Mouse (Mus musculus) heart, embryonic 12.5 days (tissue): ENCODE measurements around the gene Hdac11. TPM values are rescaled to one million over a fixed set of nuclear protein-coding genes. Genes with fewer than 3 reads are reported as not detected.

ENCODE experiments used
- ATAC-seq: fragments of 200-750 bp; cut with Nextera tagmentation; 2 replicates; pipeline ENCODE4 v1.8.0; 2017; ENCODE audit warnings: moderate TSS enrichment, moderate library complexity; ENCODE audit not compliant: insufficient number of reproducible peaks, low FRiP score
- H3K27ac ChIP-seq: fragments of 300-500 bp; sonication (generic); 2 replicates; pipeline ENCODE4 v1.5.1; 2016; ENCODE audit warnings: mild to moderate bottlenecking, moderate library complexity; ENCODE audit not compliant: poor library complexity, severe bottlenecking
- H3K27me3 ChIP-seq: fragments of 300-500 bp; sonication (generic); replicated peaks from 2 replicates; pipeline ENCODE4 v1.6.1; 2016; ENCODE audit warnings: mild to moderate bottlenecking, moderate library complexity
- H3K36me3 ChIP-seq: fragments of 300-500 bp; sonication (generic); 2 replicates; pipeline ENCODE4 v1.6.1; 2016; ENCODE audit warnings: mild to moderate bottlenecking, moderate library complexity
- H3K4me1 ChIP-seq: fragments of 300-500 bp; sonication (generic); replicated peaks from 2 replicates; pipeline ENCODE4 v1.6.1; 2016; ENCODE audit warnings: mild to moderate bottlenecking
- H3K4me2 ChIP-seq: fragments of 300-500 bp; sonication (generic); 2 replicates; pipeline ENCODE4 v1.6.1; 2016; ENCODE audit warnings: mild to moderate bottlenecking, moderate library complexity
- H3K4me3 ChIP-seq: fragments of 300-500 bp; sonication (generic); 2 replicates; pipeline ENCODE4 v1.5.1; 2016; ENCODE audit warnings: mild to moderate bottlenecking
- H3K9ac ChIP-seq: fragments of 300-500 bp; sonication (generic); 2 replicates; pipeline ENCODE4 v1.6.1; 2016; ENCODE audit warnings: mild to moderate bottlenecking, moderate library complexity
- H3K9me3 ChIP-seq: fragments of 300-500 bp; sonication (generic); replicated peaks from 2 replicates; pipeline ENCODE4 v1.6.1; 2016; ENCODE audit warnings: mild to moderate bottlenecking, moderate library complexity
- WGBS: fragments of 180-500 bp; shearing (Covaris S2); methylation state at CpG from one replicate; pipeline ENCODE4 v1.1.7; 2016; 5-methylcytosine and 5-hydroxymethylcytosine counted together
- polyA plus RNA-seq: library from polyadenylated mRNA; unstranded; fragments of >200 nt; fragmentation: Nextera tagmentation; extraction: Ambion mirVana; gene quantifications from 2 replicates; pipeline ENCODE4 v1.2.1, GENCODE M21; 2016

The Hdac11 gene
- polyA plus RNA-seq, 1 experiment from 2014 or later: 8.8 TPM

DNA sequence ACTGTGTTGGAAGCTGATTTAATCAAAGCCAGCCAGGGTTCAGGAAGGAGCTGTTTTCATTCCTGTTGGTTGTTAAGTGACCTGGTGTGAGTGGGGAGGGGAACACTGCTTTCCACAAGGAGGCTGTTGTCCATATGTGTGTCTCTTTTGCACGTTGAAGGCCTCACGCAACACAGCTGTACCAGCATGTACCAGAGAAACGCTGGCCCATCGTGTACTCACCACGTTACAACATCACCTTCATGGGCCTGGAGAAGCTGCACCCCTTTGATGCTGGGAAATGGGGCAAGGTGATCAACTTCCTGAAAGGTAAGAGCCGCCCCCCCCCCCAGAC lies 739 bp downstream of the Hdac11 start:
- Histone ChIP-seq H3K9ac (peak overlapping the region; percentile 88), H3K4me2 (peak overlapping the region; percentile 92), H3K4me3 (peak overlapping the region; percentile 80), H3K4me1 (peaks cover 66% of the 10 kb centered on the region), H3K27ac (peak overlapping the region; percentile 59; the same call in 1 of the 2 replicates), H3K36me3 (no peaks in the 10 kb centered on the region), H3K9me3 (no peaks in the 10 kb centered on the region), H3K27me3 (peaks cover 21% of the 10 kb centered on the region; the same call in 1 of the 2 replicates)
- ATAC-seq: no peak; the same call in 1 of the 2 replicates
- 55% methylated on average over 6 of the region's 6 CpGs for WGBS

DNA sequence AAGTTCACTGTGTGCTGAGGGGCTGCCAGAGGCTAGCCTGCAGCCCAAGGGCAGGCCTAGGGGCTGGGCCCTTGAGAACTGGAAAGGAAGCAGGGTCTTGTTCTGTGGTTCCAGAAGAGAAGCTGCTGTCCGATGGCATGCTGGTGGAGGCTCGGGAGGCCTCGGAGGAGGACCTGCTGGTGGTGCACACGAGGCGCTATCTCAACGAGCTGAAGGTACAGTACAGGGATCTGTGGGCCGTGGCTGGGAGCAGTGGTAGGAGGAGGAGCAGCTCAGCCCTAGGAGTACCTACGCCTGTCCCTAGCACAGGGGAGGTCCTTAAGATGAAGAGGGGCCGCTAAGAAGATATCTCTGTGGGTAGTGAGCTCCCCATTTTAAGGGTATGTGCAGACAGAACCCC lies 2.6 kb downstream of the Hdac11 start:
- no peak overlapping the region for H3K4me3 ChIP-seq
- H3K36me3 ChIP-seq: no peaks in the 10 kb centered on the region
- peak overlapping the region; percentile 92 for H3K4me2 ChIP-seq
- peak overlapping the region; percentile 35; the same call in 1 of the 2 replicates for H3K9ac ChIP-seq
- ATAC-seq: no peak
- H3K27me3 ChIP-seq: peaks cover 14% of the 10 kb centered on the region; the same call in 1 of the 2 replicates
- no peak overlapping the region for H3K27ac ChIP-seq
- WGBS: 58% methylated on average over 9 of the region's 9 CpGs
- no peaks in the 10 kb centered on the region for H3K9me3 ChIP-seq
- H3K4me1 ChIP-seq: peaks cover 66% of the 10 kb centered on the region

- no peak overlapping the region for H3K4me3 ChIP-seq
- no peaks in the 10 kb centered on the region for H3K36me3 ChIP-seq
- H3K4me2 ChIP-seq: peak overlapping the region; percentile 22
- H3K27ac ChIP-seq: peak overlapping the region; percentile 36
- no peaks in the 10 kb centered on the region for H3K9me3 ChIP-seq
- H3K9ac ChIP-seq: no peak overlapping the region
- peaks cover 64% of the 10 kb centered on the region for H3K4me1 ChIP-seq
- H3K27me3 ChIP-seq: 0 out of 2 replicates have a peak, but pooled peaks cover 9% of the 10 kb centered on the region
- no peak for ATAC-seq
- 37% methylated on average over 3 of the region's 3 CpGs for WGBS
These were observed 3.9 kb downstream of the Hdac11 start for GRCm38 (mm10) chr6:91160399-91160798.

DNA sequence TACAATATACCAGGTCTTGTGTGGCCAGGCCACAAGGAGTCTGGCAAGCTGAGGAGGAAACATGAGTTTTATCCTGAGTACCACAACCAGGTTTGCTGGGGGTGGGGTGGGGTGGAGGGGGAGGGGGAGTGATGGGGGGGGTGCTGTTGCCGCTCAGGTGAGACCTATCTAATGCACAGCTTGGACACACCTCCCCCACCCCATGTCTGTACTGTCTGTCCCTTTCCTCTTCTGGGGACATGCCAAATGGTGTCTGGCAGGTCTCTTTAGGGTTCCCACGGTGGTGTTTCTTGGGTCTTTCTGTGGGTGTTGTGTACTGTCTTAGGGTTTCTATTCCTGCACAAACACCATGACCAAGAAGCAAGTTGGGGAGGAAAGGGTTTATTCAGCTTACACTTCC lies 4.5 kb downstream of the Hdac11 start:
- Histone ChIP-seq H3K4me1 (peaks cover 59% of the 10 kb centered on the region), H3K27ac (no peak overlapping the region)
- WGBS: 67% methylated on average over 2 of the region's 2 CpGs

GRCm38 (mm10) chr6:91161506-91162235 lies 5.2 kb downstream of the Hdac11 start:
- Histone ChIP-seq H3K4me1 (peaks cover 54% of the 10 kb centered on the region), H3K9ac (no peak overlapping the region), H3K4me2 (no peak overlapping the region), H3K36me3 (0 out of 2 replicates have a peak, but pooled peaks cover 2% of the 10 kb centered on the region), H3K4me3 (no peak overlapping the region), H3K9me3 (no peaks in the 10 kb centered on the region), H3K27ac (no peak overlapping the region), H3K27me3 (0 out of 2 replicates have a peak, but pooled peaks cover 17% of the 10 kb centered on the region)
- 78% methylated on average over 6 of the region's 6 CpGs for WGBS
- ATAC-seq: no peak

More for the DNA sequence above, 4.5 kb downstream of the Hdac11 start:
- H3K9ac ChIP-seq: no peak overlapping the region
- no peak overlapping the region for H3K4me3 ChIP-seq
- H3K36me3 ChIP-seq: no peaks in the 10 kb centered on the region
- H3K4me2 ChIP-seq: peak overlapping the region; percentile 22; the same call in 1 of the 2 replicates
- no peaks in the 10 kb centered on the region for H3K9me3 ChIP-seq
- H3K27me3 ChIP-seq: 0 out of 2 replicates have a peak, but pooled peaks cover 13% of the 10 kb centered on the region
- ATAC-seq: no peak

DNA sequence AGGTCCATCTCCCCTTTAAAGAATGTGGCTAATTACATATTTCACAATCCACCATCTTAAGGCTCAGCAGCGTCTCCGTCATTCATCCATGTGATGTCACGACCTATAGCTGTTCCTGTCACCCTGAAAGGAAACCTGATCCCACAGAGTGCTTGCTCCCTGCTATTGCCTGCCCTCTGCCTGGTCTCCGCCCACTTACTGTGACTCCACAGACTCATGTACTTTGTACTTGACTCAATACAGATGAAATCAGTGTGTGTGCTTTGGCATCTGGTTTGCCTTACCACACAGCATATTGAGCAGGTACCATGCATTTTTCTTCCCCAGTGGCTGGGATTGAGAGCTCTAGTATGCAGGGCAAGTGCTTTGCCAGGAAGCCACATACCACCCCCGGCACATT lies 5.8 kb downstream of the Hdac11 start:
- WGBS: 83% methylated on average over 5 of the region's 5 CpGs
- no peak overlapping the region for H3K4me2 ChIP-seq
- H3K4me1 ChIP-seq: peaks cover 50% of the 10 kb centered on the region
- no peaks in the 10 kb centered on the region for H3K9me3 ChIP-seq
- no peak for ATAC-seq
- 0 out of 2 replicates have a peak, but pooled peaks cover 18% of the 10 kb centered on the region for H3K27me3 ChIP-seq
- 0 out of 2 replicates have a peak, but pooled peaks cover 6% of the 10 kb centered on the region for H3K36me3 ChIP-seq
- no peak overlapping the region for H3K4me3 ChIP-seq
- H3K9ac ChIP-seq: no peak overlapping the region
- H3K27ac ChIP-seq: no peak overlapping the region

GRCm38 (mm10) chr6:91163195-91163911 lies 6.9 kb downstream of the Hdac11 start:
- ATAC-seq: peak; percentile 92
- 0 out of 2 replicates have a peak, but pooled peaks cover 23% of the 10 kb centered on the region for H3K27me3 ChIP-seq
- H3K9ac ChIP-seq: no peak overlapping the region
- 0 out of 2 replicates have a peak, but pooled peaks cover 6% of the 10 kb centered on the region for H3K36me3 ChIP-seq
- H3K4me3 ChIP-seq: no peak overlapping the region
- WGBS: 40% methylated on average over 5 of the region's 5 CpGs
- H3K27ac ChIP-seq: peak overlapping the region; percentile 41; the same call in 1 of the 2 replicates
- H3K4me1 ChIP-seq: peaks cover 41% of the 10 kb centered on the region
- H3K9me3 ChIP-seq: no peaks in the 10 kb centered on the region
- no peak overlapping the region for H3K4me2 ChIP-seq

GRCm38 (mm10) chr6:91164584-91164983 lies 8.1 kb downstream of the Hdac11 start:
- no peak overlapping the region for H3K4me3 ChIP-seq
- peaks cover 30% of the 10 kb centered on the region for H3K4me1 ChIP-seq
- H3K9me3 ChIP-seq: no peaks in the 10 kb centered on the region
- WGBS: 75% methylated on average over 2 of the region's 2 CpGs
- H3K4me2 ChIP-seq: no peak overlapping the region
- no peak for ATAC-seq
- H3K27me3 ChIP-seq: peaks cover 28% of the 10 kb centered on the region; the same call in 1 of the 2 replicates
- no peak overlapping the region for H3K9ac ChIP-seq
- peaks cover 10% of the 10 kb centered on the region; the same call in 1 of the 2 replicates for H3K36me3 ChIP-seq
- H3K27ac ChIP-seq: no peak overlapping the region

DNA sequence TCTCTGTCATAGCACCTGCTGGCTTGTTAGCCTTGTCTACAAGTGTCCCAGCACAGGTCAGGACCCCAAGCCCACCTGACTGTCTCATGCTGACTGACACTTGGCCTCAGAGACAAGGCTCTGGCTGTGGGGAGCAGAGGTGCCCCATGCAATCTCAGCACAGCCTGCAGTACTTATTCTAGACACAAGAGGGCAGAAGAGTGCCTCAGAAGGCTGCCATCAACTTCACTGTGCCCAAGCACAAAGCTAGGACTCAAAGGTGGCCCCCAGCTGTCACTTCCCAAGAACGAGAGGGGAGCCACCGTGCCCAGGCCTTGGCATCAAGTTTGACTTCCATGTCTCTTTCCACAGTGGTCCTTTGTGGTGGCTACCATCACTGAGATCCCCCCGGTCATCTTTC lies 8.7 kb downstream of the Hdac11 start:
- Histone ChIP-seq H3K4me1 (peaks cover 25% of the 10 kb centered on the region), H3K9me3 (no peaks in the 10 kb centered on the region), H3K27me3 (peaks cover 28% of the 10 kb centered on the region; the same call in 1 of the 2 replicates), H3K4me3 (no peak overlapping the region), H3K9ac (no peak overlapping the region), H3K36me3 (peaks cover 10% of the 10 kb centered on the region; the same call in 1 of the 2 replicates), H3K4me2 (no peak overlapping the region), H3K27ac (no peak overlapping the region)
- no peak for ATAC-seq
- WGBS: 38% methylated on average over 3 of the region's 3 CpGs

GRCm38 (mm10) chr6:91167828-91168227 lies 11.4 kb downstream of the Hdac11 start:
- H3K27ac ChIP-seq: no peak overlapping the region
- H3K4me1 ChIP-seq: peaks cover 10% of the 10 kb centered on the region
- 40% methylated on average over 3 of the region's 3 CpGs for WGBS
- H3K36me3 ChIP-seq: peaks cover 10% of the 10 kb centered on the region; the same call in 1 of the 2 replicates
- H3K9ac ChIP-seq: no peak overlapping the region
- no peak overlapping the region for H3K4me2 ChIP-seq
- peaks cover 19% of the 10 kb centered on the region; the same call in 1 of the 2 replicates for H3K27me3 ChIP-seq
- ATAC-seq: no peak
- no peak overlapping the region for H3K4me3 ChIP-seq
- H3K9me3 ChIP-seq: no peaks in the 10 kb centered on the region

DNA sequence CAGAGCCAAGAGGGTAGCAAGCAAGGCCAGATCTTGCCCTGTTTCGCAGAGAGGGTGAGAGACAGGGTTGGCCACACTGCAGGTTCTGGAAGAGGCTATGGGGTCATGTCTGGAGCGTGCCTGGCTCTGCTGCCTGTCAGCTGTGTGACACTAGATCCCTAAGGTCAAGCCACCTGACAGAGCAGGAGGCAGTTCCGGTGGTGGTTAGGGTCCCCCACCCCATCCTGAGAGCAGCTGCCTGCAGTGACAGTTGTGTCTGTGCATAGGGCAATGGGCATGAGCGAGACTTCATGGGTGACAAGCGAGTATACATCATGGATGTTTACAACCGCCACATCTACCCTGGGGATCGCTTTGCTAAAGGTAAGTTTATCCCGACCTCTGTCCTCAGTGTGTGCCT lies 12.7 kb downstream of the Hdac11 start:
- H3K4me3 ChIP-seq: no peak overlapping the region
- H3K36me3 ChIP-seq: peaks cover 10% of the 10 kb centered on the region; the same call in 1 of the 2 replicates
- ATAC-seq: no peak
- no peak overlapping the region for H3K9ac ChIP-seq
- H3K4me1 ChIP-seq: peaks cover 3% of the 10 kb centered on the region
- 91% methylated on average over 8 of the region's 8 CpGs for WGBS
- H3K9me3 ChIP-seq: no peaks in the 10 kb centered on the region
- H3K27ac ChIP-seq: no peak overlapping the region
- no peak overlapping the region for H3K4me2 ChIP-seq
- peaks cover 19% of the 10 kb centered on the region; the same call in 1 of the 2 replicates for H3K27me3 ChIP-seq
